Mouse (Mus musculus) bone marrow macrophage, adult 2 months (primary cell): ENCODE results near the gene Phf12. TPM values are rescaled to one million over a fixed set of nuclear protein-coding genes. Genes with fewer than 3 reads are reported as not detected.
A peak's percentile ranks its signal among the peaks of the same experiment; 100 is the strongest.
"Not testable (repeated sequence)": the region's sequence is repeated elsewhere in the genome, so short reads cannot be mapped to it uniquely, and the experiment has no call there.

Source experiments
- H3K27ac ChIP-seq: 2 replicates; pipeline ENCODE4 v1.5.1; 2012; ENCODE audit warnings: low read depth, low read length; ENCODE audit not compliant: insufficient read depth
- H3K4me1 ChIP-seq: 2 replicates; pipeline ENCODE4 v1.6.1; 2012; ENCODE audit warnings: low read length; ENCODE audit not compliant: control insufficient read depth, insufficient read depth
- H3K4me3 ChIP-seq: 2 replicates; pipeline ENCODE4 v1.5.1; 2012; ENCODE audit warnings: mild to moderate bottlenecking, low read length, moderate library complexity; ENCODE audit not compliant: insufficient read depth
- CTCF ChIP-seq: IDR thresholded peaks from 2 replicates; pipeline ENCODE4 v1.5.1; 2012; ENCODE audit warnings: low read depth, mild to moderate bottlenecking, low read length, moderate library complexity
- POLR2A ChIP-seq: IDR thresholded peaks from 2 replicates; pipeline ENCODE4 v1.6.1; 2012; ENCODE audit warnings: mild to moderate bottlenecking, low read depth, low read length, borderline replicate concordance
- polyA plus RNA-seq: library from polyadenylated mRNA; stranded (reverse); fragments of >200 nt; gene quantifications from 2 replicates; pipeline ENCODE4 v1.2.4, GENCODE M21; 2012; ENCODE audit not compliant: missing spikeins, insufficient read depth, insufficient read length

Gene Phf12
- polyA plus RNA-seq, 1 experiment, result 47.8 TPM

- Histone ChIP-seq H3K27ac (peak within 1 kb of the TSS; percentile 37), H3K4me3 (peak within 1 kb of the TSS; percentile 84), H3K4me1 (peaks cover 6% of the 10 kb centered on the region)
- no peak for TF ChIP-seq CTCF
- no peak for TF ChIP-seq POLR2A
Observed at GRCm38 (mm10) chr11:78037831-78038752, 55.5 kb downstream of the Phf12 start, which contains the start of gene Flot2. TSS of gene Flot2 (plus strand) at chr11:78037931.

DNA sequence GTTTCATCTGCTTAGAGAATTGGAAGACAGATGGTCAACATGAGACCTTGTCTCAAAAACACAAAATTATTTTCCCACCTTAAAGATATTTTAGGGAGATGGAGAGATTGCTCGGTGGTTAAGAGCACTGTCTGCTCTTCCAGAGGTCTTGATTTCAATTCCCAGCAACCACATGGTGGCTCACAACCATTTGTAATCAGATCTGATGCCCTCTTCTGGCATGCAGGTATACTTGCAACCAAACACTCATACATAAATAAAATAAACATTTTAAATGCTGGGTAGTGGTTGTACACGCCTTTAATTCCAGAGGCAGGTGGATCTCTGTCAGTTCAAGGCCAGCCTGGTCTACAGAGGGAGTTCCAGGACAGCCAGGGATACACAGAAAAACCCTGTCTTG, 58.3 kb downstream of the Phf12 start:
- Histone ChIP-seq H3K27ac (no peak overlapping the region), H3K4me1 (peaks cover 16% of the 10 kb centered on the region), H3K4me3 (no peak overlapping the region)
- TF ChIP-seq CTCF, result no peak

DNA sequence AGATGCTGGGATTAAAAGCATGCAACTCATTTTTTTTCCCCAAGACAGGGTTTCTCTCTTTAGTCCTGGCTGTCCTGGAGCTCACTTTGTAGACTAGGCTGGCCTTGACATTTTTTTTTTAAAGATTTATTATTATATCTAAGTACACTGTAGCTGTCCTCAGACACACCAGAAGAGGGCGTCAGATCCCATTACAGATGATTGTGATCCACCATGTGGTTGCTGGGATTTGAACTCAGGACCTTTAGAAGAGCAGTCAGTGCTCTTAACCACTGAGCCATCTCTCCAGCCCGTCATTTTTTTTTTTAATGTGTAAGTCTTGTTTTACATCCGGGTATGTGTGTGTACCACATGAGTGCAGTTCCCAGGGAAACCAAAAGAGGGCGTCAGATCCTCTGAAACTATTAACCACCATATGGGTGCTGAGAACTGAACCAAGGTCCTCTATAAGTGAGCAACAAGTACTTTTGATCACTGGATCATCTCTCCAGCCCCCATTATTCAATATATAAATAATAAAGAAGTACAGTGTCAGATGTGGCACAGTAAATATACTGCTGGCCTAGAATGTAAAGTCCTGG, 59.8 kb downstream of the Phf12 start:
- H3K27ac ChIP-seq, H3K4me3 ChIP-seq: not testable (repeated sequence)
- peaks cover 16% of the 10 kb centered on the region for H3K4me1 ChIP-seq

GRCm38 (mm10) chr11:78044758-78045251, 62.3 kb downstream of the Phf12 start:
- TF ChIP-seq CTCF, result no peak
- no peak for TF ChIP-seq POLR2A
- H3K4me3 ChIP-seq, result 0 out of 2 replicates have a peak overlapping the region, but pooled peaks have one; percentile 11
- H3K4me1 ChIP-seq, result peaks cover 13% of the 10 kb centered on the region
- H3K27ac ChIP-seq, result peak overlapping the region; percentile 41

DNA sequence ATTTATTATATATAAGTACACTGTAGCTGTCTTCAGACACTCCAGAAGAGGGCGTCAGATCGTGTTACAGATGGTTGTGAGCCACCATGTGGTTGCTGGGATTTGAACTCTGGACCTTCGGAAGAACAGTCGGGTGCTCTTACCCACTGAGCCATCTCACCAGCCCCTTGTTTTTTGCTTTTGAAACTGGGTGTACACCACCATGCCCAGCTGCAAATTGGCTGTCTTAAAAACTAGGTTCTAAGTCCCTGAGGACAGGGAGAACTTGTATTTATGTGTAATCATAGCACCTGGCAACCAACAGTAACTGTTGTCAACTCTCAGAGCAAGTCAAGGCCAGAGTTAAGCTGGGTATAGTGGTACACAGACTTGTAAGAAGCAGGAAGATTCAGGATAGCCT, 66.1 kb downstream of the Phf12 start:
- H3K4me1 ChIP-seq, result peaks cover 13% of the 10 kb centered on the region
- not testable (repeated sequence) for H3K27ac ChIP-seq, H3K4me3 ChIP-seq

- TF ChIP-seq CTCF (no peak), POLR2A (no peak)
- no peak overlapping the region for H3K4me3 ChIP-seq
- H3K27ac ChIP-seq, result no peak overlapping the region
- H3K4me1 ChIP-seq, result no peaks in the 10 kb centered on the region
Observed at GRCm38 (mm10) chr11:78053078-78053477, 70.5 kb downstream of the Phf12 start.

DNA sequence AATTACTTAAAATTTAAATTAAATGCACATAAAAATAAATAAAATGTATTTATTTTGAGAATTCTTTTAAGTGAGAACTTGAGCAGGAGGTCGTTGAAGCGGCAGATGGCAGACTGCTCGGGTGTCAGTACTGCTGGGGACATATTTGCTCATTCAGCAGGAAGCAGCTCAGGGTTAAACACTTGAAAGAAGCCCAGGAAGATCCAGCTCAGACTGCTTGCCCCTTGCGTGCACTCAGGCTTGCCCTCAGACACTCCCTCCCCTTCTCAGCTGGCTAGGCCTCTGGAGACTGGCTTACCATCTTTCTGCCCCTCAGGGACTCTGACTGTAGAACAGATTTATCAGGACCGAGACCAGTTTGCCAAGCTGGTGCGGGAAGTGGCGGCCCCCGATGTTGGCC, 74.4 kb downstream of the Phf12 start:
- no peak for TF ChIP-seq POLR2A
- no peak for TF ChIP-seq CTCF
- Histone ChIP-seq H3K4me1 (no peaks in the 10 kb centered on the region), H3K4me3 (no peak overlapping the region), H3K27ac (no peak overlapping the region)

DNA sequence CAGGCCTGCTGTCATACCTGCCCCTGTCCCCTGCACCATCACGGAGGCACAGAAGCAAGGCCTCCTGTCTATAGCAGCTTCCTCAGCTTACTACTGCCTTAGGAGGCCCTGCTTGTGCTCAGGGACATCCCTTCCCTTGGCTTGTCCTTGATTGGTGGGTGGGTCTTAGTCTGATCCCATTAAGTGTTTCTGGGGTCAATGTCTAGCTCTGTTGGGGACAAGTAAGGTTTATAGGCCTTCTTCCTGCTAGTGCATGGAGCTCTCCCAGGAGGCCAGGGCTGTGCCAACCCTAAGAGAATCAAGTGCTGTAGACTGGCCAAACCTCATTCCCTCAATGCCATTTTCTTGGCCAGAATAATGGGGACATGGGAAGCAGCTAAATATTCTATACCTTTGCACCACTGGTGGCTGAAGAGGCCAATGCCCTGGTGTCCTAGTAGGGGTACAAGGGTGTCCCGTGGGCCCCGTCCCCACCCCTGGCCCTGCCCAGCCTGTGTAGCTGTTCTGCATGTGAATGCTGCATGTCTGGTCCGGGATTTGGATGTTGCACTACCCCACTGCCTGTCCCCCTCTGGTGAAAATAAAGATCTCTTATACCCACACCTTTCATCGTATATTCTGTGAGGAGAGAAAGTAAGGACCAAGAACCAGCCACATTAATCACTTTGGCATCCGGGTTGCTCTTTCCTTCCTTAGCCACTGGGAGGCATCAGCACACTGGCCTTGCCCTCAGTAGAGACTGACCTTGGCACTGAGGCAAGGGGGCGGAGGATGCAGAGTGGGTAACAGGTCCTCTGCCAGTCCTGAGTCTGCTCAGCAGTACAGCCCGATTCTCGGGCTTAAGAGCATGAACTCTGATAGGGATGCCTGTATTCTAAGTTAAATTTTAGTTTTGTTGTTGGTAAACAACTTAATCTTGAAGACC, 77.5 kb downstream of the Phf12 start:
- no peaks in the 10 kb centered on the region for H3K4me1 ChIP-seq

DNA sequence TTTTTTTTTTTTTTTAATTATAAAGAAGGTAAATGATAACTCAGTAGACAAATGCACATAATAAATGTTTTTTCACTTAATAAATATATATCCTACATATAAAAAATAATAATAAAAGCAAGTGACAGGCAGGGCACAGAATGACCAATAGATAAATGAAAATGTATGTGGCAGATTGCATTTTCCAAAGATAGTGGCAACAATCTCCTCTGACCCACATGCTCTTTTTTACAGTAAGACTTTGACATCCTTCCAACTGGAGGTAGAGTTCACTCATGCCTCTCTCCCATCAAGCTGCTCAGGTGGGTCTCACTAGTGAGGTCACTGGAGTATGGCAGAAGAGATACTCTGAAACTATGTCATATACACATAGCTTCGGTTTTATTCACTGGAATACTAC, 80.0 kb downstream of the Phf12 start:
- no peak for TF ChIP-seq CTCF
- no peak for TF ChIP-seq POLR2A
- Histone ChIP-seq H3K27ac (no peak overlapping the region), H3K4me3 (no peak overlapping the region), H3K4me1 (no peaks in the 10 kb centered on the region)

More for the DNA sequence above, 77.5 kb downstream of the Phf12 start:
- Histone ChIP-seq H3K4me3 (no peak overlapping the region), H3K27ac (no peak overlapping the region)
- no peak for TF ChIP-seq POLR2A
- TF ChIP-seq CTCF, result peak; percentile 77

- no peak overlapping the region for H3K4me3 ChIP-seq
- no peak for TF ChIP-seq POLR2A
- no peak for TF ChIP-seq CTCF
- H3K27ac ChIP-seq, result no peak overlapping the region
- H3K4me1 ChIP-seq, result no peaks in the 10 kb centered on the region
Observed at GRCm38 (mm10) chr11:78065906-78066305, 83.4 kb downstream of the Phf12 start.
